Mouse (Mus musculus) megakaryocyte, embryonic 14.5 days (primary cell): ENCODE data around the gene Madd.

Experiments
- FLI1 ChIP-seq: IDR thresholded peaks from 2 replicates; pipeline ENCODE4 v1.6.1; 2012; ENCODE audit warnings: low read length, inconsistent platforms, mixed read lengths
- GATA1 ChIP-seq: IDR thresholded peaks from 3 replicates; pipeline ENCODE4 v1.6.1; 2012; ENCODE audit warnings: mixed read lengths, low read length, inconsistent platforms, borderline replicate concordance

DNA sequence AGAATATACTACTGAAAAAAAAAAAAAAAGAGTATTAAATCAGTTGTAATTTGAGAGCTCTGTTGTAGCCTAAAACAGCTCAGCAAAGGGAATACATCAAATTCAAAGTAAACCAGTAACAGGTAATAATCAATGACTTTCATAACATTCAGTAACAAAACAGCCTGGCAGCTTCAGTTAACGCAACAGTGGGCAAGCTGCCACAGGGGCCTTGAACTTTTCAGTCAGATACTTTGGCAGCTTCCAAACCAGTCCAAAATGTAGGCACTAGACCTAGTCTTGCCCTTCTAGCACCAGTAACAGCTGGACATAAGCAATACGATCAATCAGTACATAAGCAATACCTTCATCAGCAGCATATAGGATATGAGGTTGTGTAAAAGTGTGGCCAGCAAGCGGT lies 29.5 kb downstream of the Madd start:
- TF ChIP-seq GATA1 (no peak), FLI1 (no peak)
